Mouse (Mus musculus) mature B cell (primary cell): ENCODE data around the gene Dclk1.

Source experiments
- in situ Hi-C: fragments of 300-500 bp; cut with MboI; formaldehyde crosslinking; loops from 2 replicates; pipeline ENCODE4 v1.14.3; 2019

Gene Dclk1

DNA sequence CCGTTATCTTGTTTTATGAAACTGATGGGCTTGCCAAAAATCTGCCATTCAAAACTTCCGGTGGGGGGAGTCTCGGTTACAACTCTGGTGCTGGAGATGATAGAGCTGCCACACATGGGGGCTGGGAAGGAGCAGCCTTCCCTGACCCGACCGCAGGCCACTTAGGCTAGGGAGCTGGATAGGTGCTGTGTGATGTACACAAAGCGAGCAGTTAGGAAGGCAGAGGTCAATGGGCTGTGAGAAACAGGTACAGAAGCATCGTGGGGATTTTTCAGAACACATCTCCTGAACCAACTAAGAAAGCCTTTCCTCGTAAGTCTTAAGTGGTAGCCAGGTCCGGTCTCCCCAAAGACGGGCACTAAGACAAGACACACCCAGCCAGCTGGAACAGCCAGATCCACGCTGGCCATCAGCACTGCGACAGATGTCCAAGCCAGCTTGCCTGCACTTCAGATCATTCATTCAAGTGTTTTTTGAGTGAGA lies 297.7 kb downstream of the Dclk1 start:
- in situ Hi-C loops: no loop called here

DNA sequence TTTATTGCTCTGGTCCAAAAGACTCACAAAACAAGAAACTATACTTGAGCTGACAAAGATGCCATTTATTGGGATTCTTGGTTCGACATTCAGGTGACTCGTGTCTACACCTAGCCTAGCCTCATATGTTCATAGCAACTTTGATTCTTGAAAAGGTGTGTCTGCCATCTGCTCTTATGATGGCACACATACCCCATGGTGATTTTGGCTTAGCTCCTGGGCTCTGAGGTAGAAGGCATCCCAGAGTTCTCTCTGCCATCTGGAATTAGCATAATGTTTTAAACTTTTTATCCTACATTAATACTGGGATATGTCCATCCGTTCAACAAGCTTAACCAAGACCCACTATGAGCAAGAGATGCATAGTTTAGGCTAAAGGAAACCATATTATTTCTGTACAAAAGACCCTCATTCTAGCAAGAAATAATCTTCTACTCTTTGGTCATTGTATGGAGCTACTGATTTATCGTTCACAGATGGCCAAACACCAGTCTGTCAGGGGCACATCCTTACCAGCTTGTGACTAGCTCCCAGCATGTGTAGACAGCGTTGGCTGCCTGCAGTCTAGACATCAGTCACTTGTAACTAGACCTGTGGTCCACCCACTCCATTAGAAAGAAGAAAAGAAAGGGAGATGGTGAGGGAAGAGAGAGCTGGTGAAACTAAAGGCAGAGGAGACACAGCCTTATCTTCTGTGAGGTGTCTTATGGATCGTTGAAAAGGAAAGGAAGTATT lies 298.4 kb downstream of the Dclk1 start:
- in situ Hi-C loops: no loop called here

- in situ Hi-C loops: no loop called here
These were observed 299.6 kb downstream of the Dclk1 start for GRCm38 (mm10) chr3:55541799-55542198.

GRCm38 (mm10) chr3:55542310-55542709 lies 300.1 kb downstream of the Dclk1 start:
- in situ Hi-C loops: no loop called here

GRCm38 (mm10) chr3:55542947-55543346 lies 300.8 kb downstream of the Dclk1 start:
- in situ Hi-C loops: no loop called here

- in situ Hi-C loops: no loop called here
These were observed 301.9 kb downstream of the Dclk1 start for GRCm38 (mm10) chr3:55543929-55544684.

GRCm38 (mm10) chr3:55545296-55545695 lies 303.1 kb downstream of the Dclk1 start:
- in situ Hi-C loops: no loop called here

DNA sequence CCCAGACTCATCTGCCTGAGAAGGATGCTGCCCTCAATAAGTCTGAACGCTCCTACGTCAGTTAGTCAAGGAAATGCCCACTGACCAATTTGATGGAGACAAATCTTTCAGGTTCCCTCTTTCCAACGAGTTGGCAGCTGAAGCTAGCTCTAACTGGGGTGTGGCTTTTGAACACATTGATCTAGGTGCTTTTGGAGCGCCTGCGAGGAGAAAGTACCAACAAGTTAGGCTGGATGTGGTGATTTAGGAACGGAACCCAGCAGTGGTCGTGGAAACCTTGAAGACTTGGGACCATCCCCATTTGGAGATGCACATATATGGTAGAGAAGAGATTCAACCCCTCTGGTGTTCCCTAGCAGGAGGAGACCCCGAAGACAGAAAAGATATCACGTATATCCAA lies 303.8 kb downstream of the Dclk1 start:
- in situ Hi-C loops: no loop called here

DNA sequence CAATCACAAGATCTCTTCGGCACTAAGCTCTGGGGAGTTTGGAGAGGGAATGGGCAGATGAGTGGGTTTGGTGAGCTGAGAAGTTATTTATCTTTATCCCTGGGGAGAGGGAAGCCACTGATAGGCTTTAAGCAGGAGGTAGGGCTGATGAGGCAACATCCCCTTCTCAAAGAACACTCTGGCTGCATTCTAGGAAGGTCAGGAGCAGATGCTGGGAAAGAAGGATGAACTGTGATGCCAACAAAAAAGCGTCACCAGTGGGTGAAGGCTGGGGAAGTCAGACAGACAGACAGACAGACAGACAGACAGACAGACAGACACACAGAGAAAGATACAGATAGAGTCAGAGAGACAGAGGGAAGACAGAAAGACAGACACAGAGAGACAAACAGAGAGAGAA lies 304.9 kb downstream of the Dclk1 start:
- in situ Hi-C loops: no loop called here

- in situ Hi-C loops: no loop called here
These were observed 307.2 kb downstream of the Dclk1 start for GRCm38 (mm10) chr3:55549376-55549775.

DNA sequence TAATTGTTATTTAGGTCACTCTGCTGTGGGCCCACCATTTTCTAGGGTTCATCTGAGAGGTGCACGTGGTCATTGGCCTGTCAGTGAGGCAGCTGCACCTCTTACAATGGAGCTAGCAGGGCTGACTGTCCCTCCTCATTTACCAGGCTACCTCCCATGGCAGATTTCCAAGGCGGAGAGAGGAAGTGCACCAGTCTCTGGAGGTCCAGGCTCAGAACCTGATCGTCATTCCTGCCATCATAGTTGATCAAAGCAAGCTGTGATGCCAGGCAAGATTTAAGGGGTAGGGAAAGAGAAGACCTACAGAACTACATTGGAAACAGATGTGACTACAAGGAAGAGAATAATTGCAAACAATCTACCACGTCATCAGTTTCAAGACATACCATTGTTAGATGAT lies 308.8 kb downstream of the Dclk1 start:
- in situ Hi-C loops: no loop called here

GRCm38 (mm10) chr3:55551912-55552311 lies 309.7 kb downstream of the Dclk1 start:
- in situ Hi-C loops: no loop called here

DNA sequence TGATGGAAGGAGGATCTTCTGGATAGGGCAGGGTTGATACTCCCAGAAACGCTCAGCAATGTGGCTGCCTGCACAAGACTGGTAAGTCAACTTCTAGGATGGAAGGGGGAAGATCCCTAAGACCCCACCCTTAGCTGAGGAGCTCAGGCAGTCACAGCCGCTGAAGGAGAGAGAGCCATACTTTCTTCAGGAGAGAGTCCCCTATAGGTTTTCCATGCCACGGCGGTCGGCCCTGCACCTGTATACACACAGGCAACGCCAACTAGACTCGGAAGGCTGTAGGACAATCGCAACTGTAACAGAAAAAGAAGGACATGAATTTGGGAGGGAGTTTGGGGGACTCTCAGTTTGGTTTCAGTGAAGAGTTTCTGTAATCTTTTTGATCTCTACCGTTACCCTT lies 310.9 kb downstream of the Dclk1 start:
- in situ Hi-C loops: no loop called here

GRCm38 (mm10) chr3:55555848-55556247 lies 313.7 kb downstream of the Dclk1 start:
- in situ Hi-C loops: no loop called here

- in situ Hi-C loops: no loop called here
These were observed 316.4 kb downstream of the Dclk1 start for GRCm38 (mm10) chr3:55558570-55558969.

GRCm38 (mm10) chr3:55567476-55567875 lies 325.3 kb downstream of the Dclk1 start:
- in situ Hi-C loops: no loop called here

DNA sequence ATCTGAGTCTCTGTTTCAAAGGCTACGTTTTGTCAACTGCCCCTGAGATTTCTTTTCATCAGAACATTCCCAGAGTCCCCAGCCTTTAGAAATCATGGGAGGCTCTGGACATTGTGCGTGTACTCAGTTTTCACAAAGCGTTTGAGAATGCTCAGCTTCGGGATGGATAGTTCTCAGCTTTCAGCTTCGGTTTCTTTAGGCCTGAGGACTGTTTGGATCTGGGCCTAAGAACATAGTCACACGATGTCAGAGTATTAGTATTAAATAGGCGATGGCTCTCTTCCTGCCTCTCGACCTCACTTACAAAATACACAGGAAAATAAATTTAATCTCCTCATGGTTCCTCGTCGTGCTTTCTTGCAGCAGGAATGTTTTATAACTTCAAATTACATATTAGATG lies 327.4 kb downstream of the Dclk1 start:
- in situ Hi-C loops: no loop called here

DNA sequence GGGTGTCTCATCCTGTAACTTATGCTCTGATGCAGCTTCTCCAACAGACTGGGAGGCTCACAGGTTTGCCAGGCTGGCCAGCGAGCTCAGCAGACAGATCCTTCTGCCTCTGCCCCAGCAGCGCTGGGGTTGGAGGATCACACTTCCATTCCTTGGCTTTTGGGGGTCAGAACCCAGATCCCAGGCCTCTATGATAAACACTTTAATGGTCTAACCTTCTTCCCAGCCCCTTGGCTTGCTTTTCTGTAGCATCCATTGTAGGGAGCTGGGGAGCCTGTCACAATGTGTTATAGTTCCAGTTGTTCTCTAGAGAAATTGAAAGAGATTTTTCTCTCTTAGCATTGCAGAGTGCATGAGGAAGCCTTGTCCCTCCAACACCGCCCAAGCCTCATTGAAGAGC lies 328.9 kb downstream of the Dclk1 start:
- in situ Hi-C loops: no loop called here

DNA sequence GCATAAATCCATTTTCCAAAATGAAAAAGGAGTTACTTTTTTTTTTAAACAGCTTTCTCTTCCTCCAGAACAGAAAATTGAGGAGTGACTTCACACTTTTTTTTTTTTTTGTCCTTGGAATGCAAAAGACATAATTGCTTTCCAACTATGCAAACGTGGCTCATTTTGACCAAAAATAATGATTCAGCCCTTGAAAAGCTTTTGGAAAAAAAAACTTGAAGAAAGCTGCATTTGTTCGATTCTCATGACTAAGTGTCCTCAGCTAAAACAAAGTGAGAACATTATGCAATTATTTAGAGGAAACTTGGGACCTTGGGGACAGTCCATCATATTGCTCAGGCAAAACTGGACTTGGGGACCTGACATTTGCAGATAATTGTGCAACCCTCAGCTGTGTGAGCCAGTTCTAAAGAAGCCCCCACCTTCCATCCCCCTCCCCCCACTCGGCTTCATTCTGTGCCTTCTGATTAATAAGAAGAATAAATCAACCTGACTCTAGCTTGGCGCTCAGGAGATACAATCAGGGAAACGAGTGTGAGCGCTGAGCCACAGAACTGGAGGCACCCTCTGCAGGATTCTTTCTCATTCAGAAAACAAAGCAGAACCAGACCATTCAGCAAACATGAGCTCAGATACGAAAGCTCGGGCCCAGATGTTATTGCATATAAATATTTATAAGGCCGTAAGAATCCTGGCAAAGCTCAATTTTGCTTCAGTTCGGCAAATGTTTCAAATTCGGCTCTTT lies 329.6 kb downstream of the Dclk1 start:
- in situ Hi-C loops: no loop called here

GRCm38 (mm10) chr3:55572297-55572681 lies 330.1 kb downstream of the Dclk1 start:
- in situ Hi-C loops: no loop called here

- in situ Hi-C loops: no loop called here
These were observed 331.8 kb downstream of the Dclk1 start for GRCm38 (mm10) chr3:55574003-55574402.

GRCm38 (mm10) chr3:55587434-55587971 lies 345.3 kb downstream of the Dclk1 start:
- in situ Hi-C loops: no loop called here
